10 mouse cellular contexts compared by ENCODE assay signal in genomic region chr5:138932460-138933432, GRCm38 (mm10).
DNase-seq lines count a peak whose midpoint lies in the region; ATAC-seq and TF ChIP-seq lines count a peak whose summit lies in the region.
"Had no signal": no experiment of that assay in that cellular context is flagged by ENCODE, and none has a peak within 500 bp of the region (broad histone marks: within the 10 kb centered on the region; RNA-seq: fewer than 3 reads in every experiment).

No protein-coding gene starts in this region.

- peak overlapping the region; percentile 42 for H3K27ac ChIP-seq in embryonic facial prominence, embryonic 11.5 days (replicated peaks; ENCODE audit: low read depth, low read length)
- H3K27ac ChIP-seq in limb, embryonic 15.5 days: 0 out of 2 replicates have a peak overlapping the region, but pooled peaks have one; percentile 11
- H3K27ac ChIP-seq in lung, postnatal 0 days (ENCODE audit: low read length): no peak overlapping the region
- H3K27ac ChIP-seq: liver, embryonic 13.5 days had no signal

- no peak overlapping the region for H3K4me2 ChIP-seq in embryonic facial prominence, embryonic 11.5 days (ENCODE audit: low read depth, low read length)
- 0 out of 2 replicates have a peak overlapping the region, but pooled peaks have one; percentile 3 for H3K4me2 ChIP-seq in limb, embryonic 15.5 days
- no peak overlapping the region for H3K4me2 ChIP-seq in lung, postnatal 0 days (replicated peaks; ENCODE audit: low read depth, low read length)
- H3K4me2 ChIP-seq: liver, embryonic 13.5 days had no signal

- ATAC-seq in embryonic facial prominence, embryonic 11.5 days (replicated peaks; ENCODE audit: insufficient number of reproducible peaks, low FRiP score, low TSS enrichment, low read depth): peak; percentile 17; the same call in 1 of the 2 replicates
- no peak for ATAC-seq in limb, embryonic 15.5 days (ENCODE audit: insufficient number of reproducible peaks, low FRiP score, low TSS enrichment, low read depth)
- no peak for ATAC-seq in lung, postnatal 0 days

- peak; percentile 37 for DNase-seq in embryo, embryonic 10.5 days (ENCODE audit: low spot score)
- DNase-seq in embryo, embryonic 10 days (ENCODE audit: low spot score): no peak
- DNase-seq in embryonic facial prominence, embryonic 11.5 days (ENCODE audit: low spot score): peak; percentile 49
- peak; percentile 44 for DNase-seq in kidney, adult 11 months
- DNase-seq in cerebellum, postnatal 10 days: no peak
- no peak for DNase-seq in right cerebral cortex, adult 2 months (ENCODE audit: low spot score in 2 of 2)
- no peak for DNase-seq in lung, postnatal 0 days (ENCODE audit: low spot score)
- DNase-seq: adrenal gland, postnatal 36 days; liver, embryonic 13.5 days had no signal

- H3K27me3 ChIP-seq in embryonic facial prominence, embryonic 11.5 days (ENCODE audit: control insufficient read depth, insufficient read depth, low read length): no peaks in the 10 kb centered on the region
- 0 out of 2 replicates have a peak, but pooled peaks cover 7% of the 10 kb centered on the region for H3K27me3 ChIP-seq in limb, embryonic 15.5 days
- no peaks in the 10 kb centered on the region for H3K27me3 ChIP-seq in lung, postnatal 0 days (replicated peaks; ENCODE audit: insufficient read depth, low read length)

- peaks cover 11% of the 10 kb centered on the region; the same call in 1 of the 2 replicates for H3K4me1 ChIP-seq in embryonic facial prominence, embryonic 11.5 days (ENCODE audit: control insufficient read depth, insufficient read depth, low read length)
- peaks cover 34% of the 10 kb centered on the region for H3K4me1 ChIP-seq in limb, embryonic 15.5 days
- no peaks in the 10 kb centered on the region for H3K4me1 ChIP-seq in lung, postnatal 0 days (ENCODE audit: insufficient read depth, low read depth, low read length)

- H3K9me3 ChIP-seq in embryonic facial prominence, embryonic 11.5 days (replicated peaks; ENCODE audit: control insufficient read depth, low read length): no peaks in the 10 kb centered on the region
- H3K9me3 ChIP-seq in limb, embryonic 15.5 days: no peaks in the 10 kb centered on the region
- H3K9me3 ChIP-seq in lung, postnatal 0 days (ENCODE audit: low read length): no peaks in the 10 kb centered on the region
- H3K9me3 ChIP-seq: liver, embryonic 13.5 days had no signal

- H3K36me3 ChIP-seq in embryonic facial prominence, embryonic 11.5 days (replicated peaks; ENCODE audit: control insufficient read depth, insufficient read depth, low read depth, low read length): no peaks in the 10 kb centered on the region
- H3K36me3 ChIP-seq in limb, embryonic 15.5 days: no peaks in the 10 kb centered on the region
- H3K36me3 ChIP-seq in lung, postnatal 0 days (ENCODE audit: insufficient read depth, low read length): no peaks in the 10 kb centered on the region
- H3K36me3 ChIP-seq: liver, embryonic 13.5 days had no signal

- no peak for TF ChIP-seq CTCF in lung, postnatal 0 days (IDR thresholded peaks at IDR 0.05)

- TF ChIP-seq EP300 in lung, postnatal 0 days (IDR thresholded peaks at IDR 0.05): no peak

- 8% methylated on average over 18 of the region's 18 CpGs for WGBS in embryonic facial prominence, embryonic 11.5 days
- 13% methylated on average over 18 of the region's 18 CpGs for WGBS in limb, embryonic 15.5 days
- WGBS in lung, postnatal 0 days: 24% methylated on average over 18 of the region's 18 CpGs

- H3K4me3 ChIP-seq in embryonic facial prominence, embryonic 11.5 days (ENCODE audit: low read depth, low read length): no peak overlapping the region
- H3K4me3 ChIP-seq in limb, embryonic 15.5 days: no peak overlapping the region
- no peak overlapping the region for H3K4me3 ChIP-seq in lung, postnatal 0 days (ENCODE audit: low read depth, low read length)
- H3K4me3 ChIP-seq: liver, embryonic 13.5 days had no signal

- H3K9ac ChIP-seq in embryonic facial prominence, embryonic 11.5 days (replicated peaks; ENCODE audit: low read length): peak overlapping the region; percentile 18; the same call in 1 of the 2 replicates
- no peak overlapping the region for H3K9ac ChIP-seq in limb, embryonic 15.5 days
- no peak overlapping the region for H3K9ac ChIP-seq in lung, postnatal 0 days (replicated peaks; ENCODE audit: low read depth)
- H3K9ac ChIP-seq: liver, embryonic 13.5 days had no signal

Comparison
In these comparisons a context has a peak if more than half of its experiments do, and no peak if none do; other contexts are left out.
1. DNase-seq: peak in embryo, embryonic 10.5 days (single experiment), embryonic facial prominence, embryonic 11.5 days (single experiment) and kidney, adult 11 months (single experiment); none in embryo, embryonic 10 days (single experiment), cerebellum, postnatal 10 days (0 of 2), right cerebral cortex, adult 2 months (0 of 2) and lung, postnatal 0 days (single experiment).